Mouse (Mus musculus) intestine, embryonic 14.5 days (tissue): ENCODE results near the gene Cltb. TPM values are rescaled to one million over a fixed set of nuclear protein-coding genes. Genes with fewer than 3 reads are reported as not detected.

Source experiments
- ATAC-seq: fragments of 200-750 bp; cut with Nextera tagmentation; replicated peaks from 2 replicates; pipeline ENCODE4 v1.8.0; 2017; ENCODE audit warnings: low read depth, moderate number of reproducible peaks, moderate TSS enrichment, moderate library complexity; ENCODE audit not compliant: low FRiP score, low TSS enrichment
- DNase-seq: peaks from one replicate; pipeline ENCODE4 v3.0.0-alpha.2; 2018; ENCODE audit warnings: low spot score
- H3K27ac ChIP-seq: fragments of 300-500 bp; sonication (generic); 2 replicates; pipeline ENCODE4 v1.5.1; 2014; ENCODE audit warnings: low read depth, mild to moderate bottlenecking, control low read depth
- H3K27me3 ChIP-seq: fragments of 300-500 bp; sonication (generic); replicated peaks from 2 replicates; pipeline ENCODE4 v1.6.1; 2014; ENCODE audit warnings: low read length, control low read depth; ENCODE audit not compliant: control insufficient read depth, insufficient read depth
- H3K36me3 ChIP-seq: fragments of 300-500 bp; sonication (generic); 2 replicates; pipeline ENCODE4 v1.6.1; 2014; ENCODE audit warnings: low read length, control low read depth; ENCODE audit not compliant: control insufficient read depth, insufficient read depth
- H3K4me1 ChIP-seq: fragments of 300-500 bp; sonication (generic); replicated peaks from 2 replicates; pipeline ENCODE4 v1.6.1; 2014; ENCODE audit warnings: low read length, control low read depth, mixed read lengths; ENCODE audit not compliant: control insufficient read depth, insufficient read depth
- H3K4me2 ChIP-seq: fragments of 300-500 bp; sonication (generic); 2 replicates; pipeline ENCODE4 v1.6.1; 2014; ENCODE audit warnings: low read length
- H3K4me3 ChIP-seq: fragments of 300-500 bp; sonication (generic); 2 replicates; pipeline ENCODE4 v1.5.1; 2014; ENCODE audit warnings: low read depth, low read length, control low read depth, mixed read lengths
- H3K9ac ChIP-seq: fragments of 300-500 bp; sonication (generic); 2 replicates; pipeline ENCODE4 v1.6.1; 2014; ENCODE audit warnings: mild to moderate bottlenecking, low read length
- H3K9me3 ChIP-seq: fragments of 300-500 bp; sonication (generic); 2 replicates; pipeline ENCODE4 v1.6.1; 2016; ENCODE audit warnings: low read length, control low read depth; ENCODE audit not compliant: control insufficient read depth
- WGBS: fragments of 180-500 bp; shearing (Covaris S2); extraction: QIAGEN DNeasy Blood & Tissue Kit; methylation state at CpG from one replicate; pipeline ENCODE4 v1.1.7; 2014; 5-methylcytosine and 5-hydroxymethylcytosine counted together
- polyA plus RNA-seq: library from polyadenylated mRNA; unstranded; fragments of >200 nt; fragmentation: Nextera tagmentation; extraction: Ambion mirVana; gene quantifications from 2 replicates; pipeline ENCODE4 v1.2.1, GENCODE M21; 2014

Cltb gene
- polyA plus RNA-seq, 1 experiment from 2014 or later = 49.6 TPM

GRCm38 (mm10) chr13:54604221-54604620 is 6.9 kb downstream of the Cltb start:
- H3K4me1 ChIP-seq = 0 out of 2 replicates have a peak, but pooled peaks cover under 1% of the 10 kb centered on the region
- WGBS = 74% methylated on average over 4 of the region's 4 CpGs
- no peaks in the 10 kb centered on the region for H3K27me3 ChIP-seq
- peaks cover 7% of the 10 kb centered on the region; the same call in 1 of the 2 replicates for H3K36me3 ChIP-seq
- no peak for ATAC-seq
- no peak for DNase-seq
- no peak overlapping the region for H3K9ac ChIP-seq
- no peak overlapping the region for H3K4me2 ChIP-seq
- no peaks in the 10 kb centered on the region for H3K9me3 ChIP-seq
- no peak overlapping the region for H3K4me3 ChIP-seq
- no peak overlapping the region for H3K27ac ChIP-seq

- peaks cover 10% of the 10 kb centered on the region; the same call in 1 of the 2 replicates for H3K36me3 ChIP-seq
- no peak for ATAC-seq
- no peaks in the 10 kb centered on the region for H3K4me1 ChIP-seq
- no peak for DNase-seq
- H3K4me2 ChIP-seq = no peak overlapping the region
- H3K27ac ChIP-seq = no peak overlapping the region
- no peak overlapping the region for H3K4me3 ChIP-seq
- H3K27me3 ChIP-seq = no peaks in the 10 kb centered on the region
- H3K9ac ChIP-seq = no peak overlapping the region
- no peaks in the 10 kb centered on the region for H3K9me3 ChIP-seq
Measured at GRCm38 (mm10) chr13:54603501-54603900, 7.6 kb downstream of the Cltb start.

DNA sequence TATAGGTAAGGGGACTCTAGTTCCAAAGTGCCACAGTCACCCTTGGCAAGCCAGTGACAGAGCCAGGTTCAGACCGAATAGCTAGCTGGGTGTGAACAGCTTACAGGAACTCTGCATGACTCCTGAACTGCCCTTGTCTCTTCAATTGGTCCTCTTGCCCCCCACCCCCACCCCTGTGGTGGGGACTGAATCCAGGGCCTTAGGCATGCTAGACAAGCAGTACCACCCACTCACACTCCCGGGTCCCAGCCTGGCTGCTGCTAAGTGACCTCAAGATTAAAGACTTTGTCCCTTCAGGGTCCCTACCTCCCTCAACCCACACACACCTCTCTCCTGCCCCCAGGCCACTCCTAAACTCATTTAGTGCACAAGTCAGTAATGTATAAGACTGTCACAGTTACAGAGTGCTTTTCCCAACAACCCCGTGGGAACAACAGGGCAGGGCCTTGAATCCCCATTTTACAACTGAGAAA is 8.5 kb downstream of the Cltb start:
- Histone ChIP-seq H3K4me2 (no peak overlapping the region), H3K4me3 (no peak overlapping the region), H3K9me3 (no peaks in the 10 kb centered on the region), H3K36me3 (peaks cover 14% of the 10 kb centered on the region), H3K4me1 (no peaks in the 10 kb centered on the region), H3K9ac (no peak overlapping the region), H3K27ac (0 out of 2 replicates have a peak overlapping the region, but pooled peaks have one; percentile 9), H3K27me3 (no peaks in the 10 kb centered on the region)
- peak; percentile 78 for ATAC-seq
- no peak for DNase-seq
- 30% methylated on average over 3 of the region's 3 CpGs for WGBS

- peaks cover 25% of the 10 kb centered on the region for H3K36me3 ChIP-seq
- H3K4me1 ChIP-seq = no peaks in the 10 kb centered on the region
- 90% methylated on average over 12 of the region's 12 CpGs for WGBS
- H3K27me3 ChIP-seq = no peaks in the 10 kb centered on the region
- no peak overlapping the region for H3K9ac ChIP-seq
- no peak overlapping the region for H3K4me3 ChIP-seq
- no peak overlapping the region for H3K4me2 ChIP-seq
- ATAC-seq (no peak), DNase-seq (no peak)
- H3K9me3 ChIP-seq = no peaks in the 10 kb centered on the region
- H3K27ac ChIP-seq = no peak overlapping the region
Measured at GRCm38 (mm10) chr13:54598622-54599143, 12.5 kb downstream of the Cltb start.

GRCm38 (mm10) chr13:54596870-54597269 is 14.3 kb downstream of the Cltb start:
- Histone ChIP-seq H3K4me3 (no peak overlapping the region), H3K9me3 (no peaks in the 10 kb centered on the region), H3K4me2 (no peak overlapping the region), H3K36me3 (peaks cover 38% of the 10 kb centered on the region), H3K27ac (no peak overlapping the region), H3K9ac (no peak overlapping the region), H3K4me1 (no peaks in the 10 kb centered on the region; the same call in 1 of the 2 replicates), H3K27me3 (no peaks in the 10 kb centered on the region)
- no peak for DNase-seq
- 65% methylated on average over 5 of the region's 5 CpGs for WGBS
- ATAC-seq = no peak

- ATAC-seq (no peak), DNase-seq (no peak)
- WGBS = 75% methylated on average over 8 of the region's 8 CpGs
- no peaks in the 10 kb centered on the region for H3K9me3 ChIP-seq
- no peak overlapping the region for H3K4me3 ChIP-seq
- no peak overlapping the region for H3K9ac ChIP-seq
- H3K36me3 ChIP-seq = peaks cover 39% of the 10 kb centered on the region
- peaks cover 2% of the 10 kb centered on the region; the same call in 1 of the 2 replicates for H3K4me1 ChIP-seq
- H3K4me2 ChIP-seq = no peak overlapping the region
- H3K27ac ChIP-seq = no peak overlapping the region
- no peaks in the 10 kb centered on the region for H3K27me3 ChIP-seq
Measured at GRCm38 (mm10) chr13:54596107-54596690, 14.9 kb downstream of the Cltb start.

GRCm38 (mm10) chr13:54593617-54594016 is 17.5 kb downstream of the Cltb start:
- Histone ChIP-seq H3K27me3 (no peaks in the 10 kb centered on the region), H3K27ac (no peak overlapping the region), H3K9ac (no peak overlapping the region), H3K36me3 (peaks cover 35% of the 10 kb centered on the region), H3K9me3 (no peaks in the 10 kb centered on the region), H3K4me3 (no peak overlapping the region), H3K4me1 (peaks cover 13% of the 10 kb centered on the region; the same call in 1 of the 2 replicates), H3K4me2 (no peak overlapping the region)
- no peak for ATAC-seq
- WGBS = 88% methylated on average over 11 of the region's 11 CpGs
- no peak for DNase-seq

- H3K9ac ChIP-seq = no peak overlapping the region
- peaks cover 41% of the 10 kb centered on the region for H3K36me3 ChIP-seq
- peaks cover 13% of the 10 kb centered on the region; the same call in 1 of the 2 replicates for H3K4me1 ChIP-seq
- H3K4me3 ChIP-seq = no peak overlapping the region
- no peak for DNase-seq
- H3K27me3 ChIP-seq = no peaks in the 10 kb centered on the region
- 90% methylated on average over 8 of the region's 8 CpGs for WGBS
- ATAC-seq = no peak
- no peaks in the 10 kb centered on the region for H3K9me3 ChIP-seq
- H3K27ac ChIP-seq = no peak overlapping the region
- H3K4me2 ChIP-seq = no peak overlapping the region
Measured at GRCm38 (mm10) chr13:54591776-54592356, 19.3 kb downstream of the Cltb start.
